Mouse (Mus musculus): ENCODE data around the gene Tex2. TPM values are rescaled to one million over a fixed set of nuclear protein-coding genes. Genes with fewer than 3 reads are reported as not detected.

Tex2 gene
- polyA plus RNA-seq, 1 experiment, result 79.6 TPM

DNA sequence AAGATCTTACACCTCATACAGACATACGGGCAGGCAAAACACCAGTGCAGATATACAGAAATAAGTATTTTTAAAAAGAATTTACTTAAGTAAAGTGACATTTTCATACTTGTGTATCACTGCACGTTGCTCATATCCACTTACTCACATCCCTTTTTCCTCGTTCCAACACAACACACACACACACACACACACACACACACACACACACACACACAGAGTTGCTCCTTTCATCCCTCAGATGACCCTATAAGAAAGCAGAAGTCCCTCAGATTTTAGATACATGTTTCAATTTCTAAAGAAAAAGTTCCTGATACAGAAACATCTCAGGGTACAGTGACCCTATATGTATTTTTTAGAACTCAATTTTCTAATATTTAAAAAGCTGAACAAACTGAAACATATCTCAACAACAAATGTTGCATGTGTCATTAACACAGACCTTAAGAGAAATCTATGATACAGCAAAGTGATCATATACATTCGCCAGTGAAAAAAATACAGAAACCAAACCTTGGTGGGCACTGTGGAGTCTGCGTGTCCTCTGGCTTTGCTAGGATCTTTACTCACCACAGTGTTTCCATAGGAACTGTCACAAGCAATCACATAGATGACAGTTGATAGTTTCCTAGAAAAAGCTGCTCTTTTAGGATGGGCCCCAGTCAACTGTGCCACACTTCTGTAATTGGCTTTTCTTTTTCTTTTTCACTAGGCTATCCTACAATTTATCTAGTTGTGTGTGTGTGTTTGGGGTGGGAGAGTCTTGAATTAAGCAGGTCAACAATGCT lies 151.9 kb downstream of the Tex2 start:
- TF ChIP-seq POLR2A (IDR thresholded peaks at IDR 0.05; ENCODE audit: borderline replicate concordance, insufficient read depth, low read length) (no peak), CTCF (IDR thresholded peaks at IDR 0.05; ENCODE audit: borderline replicate concordance, insufficient read depth, low read depth, low read length) (no peak)
- H3K4me1 ChIP-seq (ENCODE audit: control insufficient read depth, insufficient read depth, low read length), result no peaks in the 10 kb centered on the region; the same call in 1 of the 2 replicates
- 89% methylated on average over 5 of the region's 5 CpGs for WGBS
- DNase-seq, result no peak
- H3K27me3 ChIP-seq (ENCODE audit: control insufficient read depth, insufficient read depth, low read length), result no peaks in the 10 kb centered on the region
- no peak overlapping the region for H3K4me3 ChIP-seq (replicated peaks; ENCODE audit: insufficient read depth, low read depth, low read length)
- no peak overlapping the region for H3K27ac ChIP-seq (ENCODE audit: insufficient read depth, low read length)

GRCm38 (mm10) chr11:106460671-106461070 lies 152.6 kb downstream of the Tex2 start:
- no peaks in the 10 kb centered on the region for H3K27me3 ChIP-seq (ENCODE audit: control insufficient read depth, insufficient read depth, low read length)
- H3K4me3 ChIP-seq (replicated peaks; ENCODE audit: insufficient read depth, low read depth, low read length), result no peak overlapping the region
- H3K27ac ChIP-seq (ENCODE audit: insufficient read depth, low read length), result no peak overlapping the region
- TF ChIP-seq CTCF (IDR thresholded peaks at IDR 0.05; ENCODE audit: borderline replicate concordance, insufficient read depth, low read depth, low read length), result no peak
- WGBS, result 100% methylated on average over 1 of the region's 1 CpGs
- no peak for DNase-seq
- no peaks in the 10 kb centered on the region; the same call in 1 of the 2 replicates for H3K4me1 ChIP-seq (ENCODE audit: control insufficient read depth, insufficient read depth, low read length)

- no peaks in the 10 kb centered on the region for H3K4me1 ChIP-seq (ENCODE audit: control insufficient read depth, insufficient read depth, low read length)
- TF ChIP-seq POLR2A (IDR thresholded peaks at IDR 0.05; ENCODE audit: borderline replicate concordance, insufficient read depth, low read length), result no peak
- TF ChIP-seq CTCF (IDR thresholded peaks at IDR 0.05; ENCODE audit: borderline replicate concordance, insufficient read depth, low read depth, low read length), result no peak
- DNase-seq, result no peak
- H3K27ac ChIP-seq (ENCODE audit: insufficient read depth, low read length), result no peak overlapping the region
- WGBS, result 99% methylated on average over 4 of the region's 4 CpGs
- no peak overlapping the region for H3K4me3 ChIP-seq (replicated peaks; ENCODE audit: insufficient read depth, low read depth, low read length)
- H3K27me3 ChIP-seq (ENCODE audit: control insufficient read depth, insufficient read depth, low read length), result no peaks in the 10 kb centered on the region
Observed at GRCm38 (mm10) chr11:106458540-106458939, 154.7 kb downstream of the Tex2 start.

Other genes starting within 250 kb of the Tex2 start
- gene Prr29, start 248.0 kb downstream of the Tex2 start, polyA plus RNA-seq (2012; rRNA removed), result 0.87 and 0.89 TPM in 2 replicates
- gene Icam2, start 225.3 kb downstream of the Tex2 start, polyA plus RNA-seq (2012; rRNA removed), result 6.8 and 7.0 TPM in 2 replicates
- gene Ern1, start 125.6 kb downstream of the Tex2 start, polyA plus RNA-seq (2012; rRNA removed), result 7.6 and 8.6 TPM in 2 replicates
- 15.8 and 16.2 TPM in 2 replicates for gene Pecam1, start 137.2 kb upstream of the Tex2 start, polyA plus RNA-seq (2012; rRNA removed)
- 0.10 and 0.30 TPM in 2 replicates for gene Milr1, start 137.8 kb upstream of the Tex2 start, polyA plus RNA-seq (2012; rRNA removed)
- gene Polg2, start 166.1 kb upstream of the Tex2 start, polyA plus RNA-seq (2012; rRNA removed), result 11.7 and 12.7 TPM in 2 replicates
- gene Ddx5, start 175.8 kb upstream of the Tex2 start, polyA plus RNA-seq (2012; rRNA removed), result 676 and 721 TPM in 2 replicates
- 31.8 and 37.1 TPM in 2 replicates for gene Cep95, start 175.8 kb upstream of the Tex2 start, polyA plus RNA-seq (2012; rRNA removed)

Measured in cerebellum, adult 2 months (tissue).